Mouse (Mus musculus): ENCODE results near the gene Tmem223. TPM values are rescaled to one million over a fixed set of nuclear protein-coding genes. Genes with fewer than 3 reads are reported as not detected.

Tmem223 gene
- total RNA-seq, 2 experiments from 2014 or later, result 32.1 to 76.4 TPM

GRCm38 (mm10) chr19:8741243-8741869, 29.4 kb upstream of the Tmem223 start, which contains the start of gene Stx5a:
Gene Stx5a, plus strand, starts transcription at chr19:8741413.
- peak; percentile 92 for ATAC-seq (replicated peaks; ENCODE audit: low FRiP score, low TSS enrichment, poor library complexity, severe bottlenecking)

- no peak for ATAC-seq (replicated peaks; ENCODE audit: low FRiP score, low TSS enrichment, poor library complexity, severe bottlenecking)
Observed at GRCm38 (mm10) chr19:8742176-8742575, 28.6 kb upstream of the Tmem223 start.

- no peak for ATAC-seq (replicated peaks; ENCODE audit: low FRiP score, low TSS enrichment, poor library complexity, severe bottlenecking)
Observed at GRCm38 (mm10) chr19:8745382-8745781, 25.4 kb upstream of the Tmem223 start.

GRCm38 (mm10) chr19:8747368-8747767, 23.4 kb upstream of the Tmem223 start:
- ATAC-seq (replicated peaks; ENCODE audit: low FRiP score, low TSS enrichment, poor library complexity, severe bottlenecking), result no peak

- no peak for ATAC-seq (replicated peaks; ENCODE audit: low FRiP score, low TSS enrichment, poor library complexity, severe bottlenecking)
Observed at GRCm38 (mm10) chr19:8755652-8756051, 15.1 kb upstream of the Tmem223 start.

- ATAC-seq (replicated peaks; ENCODE audit: low FRiP score, low TSS enrichment, poor library complexity, severe bottlenecking), result peak; percentile 80
Observed at GRCm38 (mm10) chr19:8756635-8757387, 14.0 kb upstream of the Tmem223 start, which contains the start of gene Nxf1. Gene Nxf1, plus strand, starts transcription at chr19:8757073.

GRCm38 (mm10) chr19:8757471-8757998, 13.3 kb upstream of the Tmem223 start:
- no peak for ATAC-seq (replicated peaks; ENCODE audit: low FRiP score, low TSS enrichment, poor library complexity, severe bottlenecking)

- no peak for ATAC-seq (replicated peaks; ENCODE audit: low FRiP score, low TSS enrichment, poor library complexity, severe bottlenecking)
Observed at GRCm38 (mm10) chr19:8758899-8759298, 11.9 kb upstream of the Tmem223 start.

- no peak for ATAC-seq (replicated peaks; ENCODE audit: low FRiP score, low TSS enrichment, poor library complexity, severe bottlenecking)
Observed at GRCm38 (mm10) chr19:8760757-8761156, 10.0 kb upstream of the Tmem223 start.

- no peak for ATAC-seq (replicated peaks; ENCODE audit: low FRiP score, low TSS enrichment, poor library complexity, severe bottlenecking)
Observed at GRCm38 (mm10) chr19:8763276-8763675, 7.5 kb upstream of the Tmem223 start.

GRCm38 (mm10) chr19:8765562-8765961, 5.2 kb upstream of the Tmem223 start:
- ATAC-seq (replicated peaks; ENCODE audit: low FRiP score, low TSS enrichment, poor library complexity, severe bottlenecking), result no peak

GRCm38 (mm10) chr19:8772996-8773395, 2.2 kb downstream of the Tmem223 start:
- peak; percentile 34; the same call in 1 of the 2 replicates for ATAC-seq (replicated peaks; ENCODE audit: low FRiP score, low TSS enrichment, poor library complexity, severe bottlenecking)

GRCm38 (mm10) chr19:8773409-8773808, 2.6 kb downstream of the Tmem223 start:
- ATAC-seq (replicated peaks; ENCODE audit: low FRiP score, low TSS enrichment, poor library complexity, severe bottlenecking), result no peak

- ATAC-seq (replicated peaks; ENCODE audit: low FRiP score, low TSS enrichment, poor library complexity, severe bottlenecking), result peak; percentile 64
Observed at GRCm38 (mm10) chr19:8774086-8774835, 3.5 kb downstream of the Tmem223 start, which contains the start of gene Tmem179b. Gene Tmem179b, minus strand, starts transcription at chr19:8774467.

GRCm38 (mm10) chr19:8774951-8775421, 4.2 kb downstream of the Tmem223 start:
- ATAC-seq (replicated peaks; ENCODE audit: low FRiP score, low TSS enrichment, poor library complexity, severe bottlenecking), result no peak

GRCm38 (mm10) chr19:8786008-8786781, 15.4 kb downstream of the Tmem223 start, which contains the start of gene Taf6l:
Gene Taf6l, minus strand, starts transcription at chr19:8786417.
- ATAC-seq (replicated peaks; ENCODE audit: low FRiP score, low TSS enrichment, poor library complexity, severe bottlenecking), result peak; percentile 99

GRCm38 (mm10) chr19:8788521-8788920, 17.7 kb downstream of the Tmem223 start:
- no peak for ATAC-seq (replicated peaks; ENCODE audit: low FRiP score, low TSS enrichment, poor library complexity, severe bottlenecking)

- ATAC-seq (replicated peaks; ENCODE audit: low FRiP score, low TSS enrichment, poor library complexity, severe bottlenecking), result no peak
Observed at GRCm38 (mm10) chr19:8789171-8789570, 18.4 kb downstream of the Tmem223 start.

GRCm38 (mm10) chr19:8790171-8790570, 19.4 kb downstream of the Tmem223 start:
- no peak for ATAC-seq (replicated peaks; ENCODE audit: low FRiP score, low TSS enrichment, poor library complexity, severe bottlenecking)
